Mouse (Mus musculus) embryonic facial prominence, embryonic 11.5 days (tissue): ENCODE measurements at regions not wholly inside any gene's neighbourhood (a gene's known extent, or its start where the extent isn't known, plus 50 kb on each side); places are given as distances from the start of the nearest gene placed in this dataset.

ENCODE experiments used
- ATAC-seq: fragments of 200-750 bp; cut with Nextera tagmentation; replicated peaks from 2 replicates; pipeline ENCODE4 v1.8.0; 2017; ENCODE audit warnings: low read depth; ENCODE audit not compliant: insufficient number of reproducible peaks, low FRiP score, low TSS enrichment
- DNase-seq: peaks from one replicate; pipeline ENCODE4 v3.0.0-alpha.2; 2015; ENCODE audit warnings: low spot score
- H3K27ac ChIP-seq: fragments of 300-500 bp; sonication (generic); replicated peaks from 2 replicates; pipeline ENCODE4 v1.5.1; 2014; ENCODE audit warnings: mild to moderate bottlenecking, low read depth, low read length, control low read depth
- H3K27me3 ChIP-seq: fragments of 300-500 bp; sonication (generic); 2 replicates; pipeline ENCODE4 v1.6.1; 2014; ENCODE audit warnings: mild to moderate bottlenecking, low read length, moderate library complexity, mixed read lengths; ENCODE audit not compliant: control insufficient read depth, insufficient read depth
- H3K36me3 ChIP-seq: fragments of 300-500 bp; sonication (generic); replicated peaks from 2 replicates; pipeline ENCODE4 v1.6.1; 2014; ENCODE audit warnings: low read depth, mild to moderate bottlenecking, low read length, moderate library complexity, mixed read lengths; ENCODE audit not compliant: control insufficient read depth, insufficient read depth
- H3K4me1 ChIP-seq: fragments of 300-500 bp; sonication (generic); 2 replicates; pipeline ENCODE4 v1.6.1; 2014; ENCODE audit warnings: low read length, mixed read lengths; ENCODE audit not compliant: control insufficient read depth, insufficient read depth
- H3K4me2 ChIP-seq: fragments of 300-500 bp; sonication (generic); 2 replicates; pipeline ENCODE4 v1.6.1; 2014; ENCODE audit warnings: low read depth, mild to moderate bottlenecking, control low read depth, low read length, moderate library complexity
- H3K4me3 ChIP-seq: fragments of 300-500 bp; sonication (generic); 2 replicates; pipeline ENCODE4 v1.5.1; 2014; ENCODE audit warnings: low read depth, low read length, control low read depth
- H3K9ac ChIP-seq: fragments of 300-500 bp; sonication (generic); replicated peaks from 2 replicates; pipeline ENCODE4 v1.6.1; 2014; ENCODE audit warnings: mild to moderate bottlenecking, control low read depth, low read length
- H3K9me3 ChIP-seq: fragments of 300-500 bp; sonication (generic); replicated peaks from 2 replicates; pipeline ENCODE4 v1.6.1; 2016; ENCODE audit warnings: mild to moderate bottlenecking, low read length, inconsistent platforms, mixed read lengths; ENCODE audit not compliant: control insufficient read depth
- WGBS: fragments of 180-500 bp; shearing (Covaris S2); extraction: QIAGEN DNeasy Blood & Tissue Kit; methylation state at CpG from one replicate; pipeline ENCODE4 v1.1.7; 2014; 5-methylcytosine and 5-hydroxymethylcytosine counted together

DNA sequence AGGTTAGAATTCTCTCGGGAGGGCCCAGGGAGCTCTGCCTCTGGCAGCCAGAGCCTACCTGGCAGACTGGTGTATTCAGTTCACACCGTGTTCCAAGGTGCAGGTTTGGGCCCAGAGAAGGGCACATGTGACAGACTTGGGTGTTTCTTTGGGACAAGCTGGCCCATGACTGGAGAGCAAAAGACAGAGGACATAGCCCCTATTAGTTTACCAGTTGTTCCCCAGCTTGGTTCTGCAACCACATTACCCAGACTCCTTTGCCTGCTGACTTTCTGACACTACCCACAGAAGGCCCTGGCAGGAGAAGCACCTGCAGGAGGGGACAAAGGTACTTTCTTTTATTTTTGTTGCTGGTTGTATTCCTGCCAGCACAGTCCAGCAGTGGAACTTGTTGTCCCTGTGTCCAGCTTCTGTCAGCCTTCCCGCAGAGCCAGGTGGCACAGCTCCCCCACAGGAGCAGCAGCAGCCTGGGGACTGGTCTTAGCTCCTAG lies 173.9 kb downstream of the Utp6 start:
- Histone ChIP-seq H3K27ac (no peak overlapping the region), H3K4me1 (no peaks in the 10 kb centered on the region), H3K4me3 (no peak overlapping the region), H3K9ac (no peak overlapping the region), H3K36me3 (no peaks in the 10 kb centered on the region), H3K27me3 (no peaks in the 10 kb centered on the region), H3K9me3 (no peaks in the 10 kb centered on the region), H3K4me2 (no peak overlapping the region)
- DNase-seq: no peak
- ATAC-seq: no peak
- WGBS: 78% methylated on average over 3 of the region's 3 CpGs

- no peak for ATAC-seq
- no peak overlapping the region for H3K4me2 ChIP-seq
- 100% methylated on average over 1 of the region's 1 CpGs for WGBS
- H3K4me1 ChIP-seq: no peaks in the 10 kb centered on the region
- H3K9ac ChIP-seq: no peak overlapping the region
- H3K9me3 ChIP-seq: no peaks in the 10 kb centered on the region
- H3K36me3 ChIP-seq: no peaks in the 10 kb centered on the region
- no peak for DNase-seq
- no peaks in the 10 kb centered on the region for H3K27me3 ChIP-seq
- H3K4me3 ChIP-seq: no peak overlapping the region
- no peak overlapping the region for H3K27ac ChIP-seq
Observed at GRCm38 (mm10) chr11:79787766-79788165, 174.4 kb downstream of the Utp6 start.

GRCm38 (mm10) chr11:79784071-79784470 lies 178.1 kb downstream of the Utp6 start:
- ATAC-seq: no peak
- no peaks in the 10 kb centered on the region for H3K36me3 ChIP-seq
- no peak overlapping the region for H3K9ac ChIP-seq
- H3K4me3 ChIP-seq: no peak overlapping the region
- H3K4me1 ChIP-seq: no peaks in the 10 kb centered on the region
- no peaks in the 10 kb centered on the region for H3K27me3 ChIP-seq
- no peak for DNase-seq
- no peaks in the 10 kb centered on the region for H3K9me3 ChIP-seq
- 53% methylated on average over 3 of the region's 3 CpGs for WGBS
- no peak overlapping the region for H3K27ac ChIP-seq
- no peak overlapping the region for H3K4me2 ChIP-seq

- ATAC-seq: no peak
- H3K36me3 ChIP-seq: no peaks in the 10 kb centered on the region
- WGBS: 68% methylated on average over 5 of the region's 5 CpGs
Observed at GRCm38 (mm10) chr11:79781966-79782365, 180.2 kb downstream of the Utp6 start.

DNA sequence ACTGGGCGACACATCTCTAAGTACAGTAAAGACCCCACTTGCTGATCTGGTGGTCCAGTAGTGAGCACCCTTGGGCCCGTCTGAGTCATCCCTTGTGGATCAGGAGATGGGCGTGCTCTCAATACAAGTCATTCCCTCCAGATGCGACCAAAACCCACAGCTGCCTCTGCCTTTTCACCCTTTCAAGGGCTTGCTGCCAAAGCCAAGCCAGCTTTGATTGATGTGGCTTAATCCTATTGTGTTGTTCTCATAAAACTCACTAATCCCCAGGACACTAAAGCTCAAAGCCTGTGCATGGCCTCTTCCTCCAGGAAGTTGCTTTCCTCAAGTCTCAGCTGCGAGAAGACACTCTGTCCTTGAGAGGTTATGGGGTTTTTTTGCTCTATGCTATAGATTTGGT lies 182.4 kb downstream of the Utp6 start:
- Histone ChIP-seq H3K4me1 (no peaks in the 10 kb centered on the region), H3K36me3 (no peaks in the 10 kb centered on the region), H3K4me3 (no peak overlapping the region), H3K27ac (no peak overlapping the region), H3K9ac (no peak overlapping the region), H3K9me3 (no peaks in the 10 kb centered on the region), H3K4me2 (no peak overlapping the region), H3K27me3 (no peaks in the 10 kb centered on the region)
- ATAC-seq (no peak), DNase-seq (no peak)
- 44% methylated on average over 5 of the region's 5 CpGs for WGBS

More at GRCm38 (mm10) chr11:79781966-79782365, 180.2 kb downstream of the Utp6 start:
- Histone ChIP-seq H3K9me3 (no peaks in the 10 kb centered on the region), H3K4me3 (no peak overlapping the region), H3K9ac (no peak overlapping the region), H3K27me3 (no peaks in the 10 kb centered on the region), H3K4me2 (no peak overlapping the region), H3K27ac (no peak overlapping the region), H3K4me1 (no peaks in the 10 kb centered on the region)
- no peak for DNase-seq

DNA sequence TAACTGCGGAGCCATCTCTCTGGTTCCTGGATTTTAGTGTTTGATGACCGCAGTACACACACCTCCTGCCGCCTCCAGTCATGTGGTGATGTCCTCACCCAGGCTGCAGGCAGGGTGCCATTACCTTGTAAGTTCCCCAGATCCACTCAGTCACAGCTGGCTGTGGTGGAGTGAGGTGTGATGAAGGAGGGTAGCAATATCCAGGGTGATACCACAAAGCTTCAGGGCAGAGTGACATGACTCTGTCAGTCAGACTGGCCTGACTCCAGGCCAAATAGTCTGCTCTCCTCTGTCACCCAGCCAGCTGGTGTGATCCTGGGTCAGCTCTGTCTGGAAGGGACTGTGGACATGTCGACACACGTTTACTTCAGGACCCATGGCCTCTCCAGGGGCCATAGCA lies 183.7 kb downstream of the Utp6 start:
- ATAC-seq (no peak), DNase-seq (no peak)
- no peak overlapping the region for H3K27ac ChIP-seq
- no peaks in the 10 kb centered on the region for H3K36me3 ChIP-seq
- no peaks in the 10 kb centered on the region for H3K27me3 ChIP-seq
- no peak overlapping the region for H3K4me3 ChIP-seq
- no peak overlapping the region for H3K9ac ChIP-seq
- H3K4me2 ChIP-seq: no peak overlapping the region
- 79% methylated on average over 5 of the region's 5 CpGs for WGBS
- no peaks in the 10 kb centered on the region for H3K4me1 ChIP-seq
- H3K9me3 ChIP-seq: no peaks in the 10 kb centered on the region

GRCm38 (mm10) chr11:79777988-79778387 lies 184.2 kb downstream of the Utp6 start:
- Histone ChIP-seq H3K9ac (no peak overlapping the region), H3K4me1 (no peaks in the 10 kb centered on the region), H3K36me3 (no peaks in the 10 kb centered on the region), H3K27ac (no peak overlapping the region), H3K27me3 (no peaks in the 10 kb centered on the region), H3K9me3 (no peaks in the 10 kb centered on the region), H3K4me3 (no peak overlapping the region), H3K4me2 (no peak overlapping the region)
- DNase-seq: no peak
- no peak for ATAC-seq
- 73% methylated on average over 2 of the region's 2 CpGs for WGBS

DNA sequence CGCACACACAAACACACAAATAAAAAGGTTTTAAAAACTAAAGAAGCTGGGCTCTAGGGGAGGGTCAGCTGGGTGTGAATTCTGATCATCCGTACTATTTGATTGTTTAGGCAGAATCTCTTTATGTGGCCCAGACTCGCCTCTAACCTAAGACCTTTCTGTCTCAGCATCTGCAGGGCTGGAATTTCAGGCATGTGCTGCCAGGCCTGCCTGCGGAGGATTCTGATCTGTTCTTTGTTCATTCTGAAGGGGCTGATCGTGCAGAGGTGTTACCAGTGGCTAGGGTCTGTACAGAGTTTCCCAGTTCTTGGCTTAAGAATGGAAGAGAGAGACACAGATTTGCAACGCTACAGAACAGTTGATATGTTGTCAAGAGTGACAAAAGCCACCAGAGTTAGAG lies 185.6 kb downstream of the Rab11fip4 start:
- Histone ChIP-seq H3K36me3 (no peaks in the 10 kb centered on the region), H3K4me3 (no peak overlapping the region), H3K27ac (no peak overlapping the region), H3K9me3 (no peaks in the 10 kb centered on the region), H3K4me1 (no peaks in the 10 kb centered on the region), H3K9ac (no peak overlapping the region), H3K4me2 (no peak overlapping the region), H3K27me3 (no peaks in the 10 kb centered on the region)
- ATAC-seq (no peak), DNase-seq (peak; percentile 58)
- 21% methylated on average over 6 of the region's 6 CpGs for WGBS
